Mouse (Mus musculus) spleen, adult 2 months (tissue): Measurements from ENCODE around the gene Cacna1e.

ENCODE experiments used
- CTCF ChIP-seq: fragments of 200-500 bp; IDR thresholded peaks from 2 replicates; pipeline ENCODE4 v1.5.1; 2011; ENCODE audit warnings: mild to moderate bottlenecking, inconsistent platforms; ENCODE audit not compliant: insufficient read depth, insufficient read length, insufficient replicate concordance; ENCODE audit errors: extremely low read depth
- POLR2A ChIP-seq: fragments of 200-500 bp; IDR thresholded peaks from 2 replicates; pipeline ENCODE4 v1.6.1; 2011; ENCODE audit warnings: low read depth, low read length, inconsistent platforms

DNA sequence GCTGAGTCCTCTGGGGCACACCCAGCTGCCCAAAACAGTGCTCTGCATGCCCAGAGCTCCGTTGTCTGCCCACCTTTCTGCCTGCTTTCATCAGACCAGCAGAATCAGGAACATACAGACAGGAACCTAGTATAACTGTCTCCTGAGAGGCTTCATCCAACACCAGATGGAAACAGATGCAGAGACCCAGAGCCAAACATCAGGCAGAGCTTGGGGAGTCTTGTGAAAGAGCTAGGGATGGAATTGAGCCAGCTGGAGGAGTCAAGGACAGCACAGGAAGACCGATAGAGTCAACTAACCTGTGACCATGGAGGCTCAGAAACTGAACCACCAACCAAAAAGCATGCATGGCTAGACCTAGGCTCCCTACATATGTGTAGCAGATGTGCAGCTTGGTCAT lies 34.1 kb upstream of the Cacna1e start:
- no peak for TF ChIP-seq CTCF
- no peak for TF ChIP-seq POLR2A
